Mouse (Mus musculus) forebrain, embryonic 14.5 days (tissue): ENCODE results near the gene Opn3. TPM values are rescaled to one million over a fixed set of nuclear protein-coding genes. Genes with fewer than 3 reads are reported as not detected.

Experiments
- ATAC-seq: fragments of 200-750 bp; cut with Nextera tagmentation; 2 replicates; pipeline ENCODE4 v1.8.0; 2017; ENCODE audit warnings: mild to moderate bottlenecking, moderate library complexity
- DNase-seq: peaks from one replicate; pipeline ENCODE4 v3.0.0-alpha.2; 2015; ENCODE audit warnings: low spot score
- H3K27ac ChIP-seq: fragments of 300-500 bp; sonication (generic); 2 replicates; pipeline ENCODE4 v1.5.1; 2014; ENCODE audit warnings: low read depth, mild to moderate bottlenecking, control low read depth, low read length, moderate library complexity
- H3K27me3 ChIP-seq: fragments of 300-500 bp; sonication (generic); replicated peaks from 2 replicates; pipeline ENCODE4 v1.6.1; 2014; ENCODE audit warnings: low read length, control low read depth, mixed read lengths; ENCODE audit not compliant: control insufficient read depth, insufficient read depth
- H3K36me3 ChIP-seq: fragments of 300-500 bp; sonication (generic); 2 replicates; pipeline ENCODE4 v1.6.1; 2014; ENCODE audit warnings: low read length, control low read depth; ENCODE audit not compliant: control insufficient read depth, insufficient read depth
- H3K4me1 ChIP-seq: fragments of 300-500 bp; sonication (generic); 2 replicates; pipeline ENCODE4 v1.6.1; 2014; ENCODE audit warnings: antibody characterized with exemption, low read length, control low read depth; ENCODE audit not compliant: control insufficient read depth, insufficient read depth
- H3K4me2 ChIP-seq: fragments of 300-500 bp; sonication (generic); 2 replicates; pipeline ENCODE4 v1.6.1; 2014; ENCODE audit warnings: mild to moderate bottlenecking, control low read depth, low read length
- H3K4me3 ChIP-seq: fragments of 300-500 bp; sonication (generic); 2 replicates; pipeline ENCODE4 v1.5.1; 2014; ENCODE audit warnings: low read depth, low read length, control low read depth
- H3K9ac ChIP-seq: fragments of 300-500 bp; sonication (generic); 2 replicates; pipeline ENCODE4 v1.6.1; 2014; ENCODE audit warnings: mild to moderate bottlenecking, low read length, control low read depth, moderate library complexity
- H3K9me3 ChIP-seq: fragments of 300-500 bp; sonication (generic); replicated peaks from 2 replicates; pipeline ENCODE4 v1.6.1; 2016; ENCODE audit warnings: low read length, control low read depth, mixed read lengths; ENCODE audit not compliant: control insufficient read depth
- WGBS: fragments of 180-500 bp; shearing (Covaris S2); extraction: QIAGEN DNeasy Blood & Tissue Kit; methylation state at CpG from one replicate; pipeline ENCODE4 v1.1.7; 2014; 5-methylcytosine and 5-hydroxymethylcytosine counted together
- polyA plus RNA-seq: library from polyadenylated mRNA; unstranded; fragments of >200 nt; fragmentation: Nextera tagmentation; extraction: Ambion mirVana; gene quantifications from 2 replicates; pipeline ENCODE4 v1.2.1, GENCODE M21; 2014

Opn3 gene
- polyA plus RNA-seq, 1 experiment from 2014 or later: 4.9 TPM

DNA sequence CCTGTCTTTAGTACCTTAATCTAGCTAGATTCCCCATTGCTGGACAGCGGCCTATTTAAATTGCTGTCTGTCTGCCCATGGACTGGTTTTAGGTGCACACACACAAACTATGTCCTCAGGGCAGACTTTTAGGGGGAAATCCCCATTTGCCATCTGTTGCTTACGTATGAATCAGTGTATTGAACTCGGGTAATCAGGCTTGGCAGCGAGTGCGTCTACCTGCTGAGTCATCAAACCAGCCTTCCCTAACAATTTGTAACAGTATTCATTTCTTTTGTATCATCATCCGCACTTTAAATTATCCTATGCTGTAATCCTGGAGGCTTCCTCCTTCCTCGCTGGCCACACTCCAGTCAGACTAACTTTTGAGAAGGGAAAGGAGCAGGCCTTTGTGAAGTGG lies 22.5 kb downstream of the Opn3 start:
- H3K36me3 ChIP-seq: no peaks in the 10 kb centered on the region
- H3K27me3 ChIP-seq: no peaks in the 10 kb centered on the region
- no peaks in the 10 kb centered on the region for H3K4me1 ChIP-seq
- DNase-seq: no peak
- H3K9ac ChIP-seq: no peak overlapping the region
- no peak overlapping the region for H3K4me3 ChIP-seq
- 47% methylated on average over 7 of the region's 7 CpGs for WGBS
- H3K9me3 ChIP-seq: no peaks in the 10 kb centered on the region
- no peak overlapping the region for H3K4me2 ChIP-seq
- ATAC-seq: no peak
- no peak overlapping the region for H3K27ac ChIP-seq

DNA sequence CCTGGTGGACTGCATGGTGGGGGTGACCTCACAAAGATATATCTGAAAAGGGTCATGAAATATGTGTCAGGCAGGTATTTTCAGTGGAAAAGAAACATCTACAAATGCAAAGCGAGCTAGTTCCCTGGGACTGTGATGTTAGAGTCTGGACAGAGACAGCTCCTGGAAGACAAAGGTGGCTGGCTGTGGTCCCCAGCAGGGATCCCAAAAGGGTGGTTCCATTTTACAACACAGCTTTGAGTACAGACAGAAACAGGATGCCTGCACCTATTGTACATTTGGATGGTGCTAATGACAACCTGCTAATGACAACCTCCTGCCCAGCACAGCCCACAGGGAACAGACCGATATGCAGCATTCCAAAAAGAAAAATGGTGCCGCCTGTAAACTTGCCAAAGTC lies 23.1 kb downstream of the Opn3 start:
- 85% methylated on average over 3 of the region's 3 CpGs for WGBS
- DNase-seq (no peak), ATAC-seq (0 out of 2 replicates have a peak, but pooled peaks have one; percentile 29)
- H3K4me2 ChIP-seq: no peak overlapping the region
- no peaks in the 10 kb centered on the region for H3K27me3 ChIP-seq
- no peaks in the 10 kb centered on the region for H3K36me3 ChIP-seq
- H3K4me1 ChIP-seq: no peaks in the 10 kb centered on the region
- no peak overlapping the region for H3K27ac ChIP-seq
- no peak overlapping the region for H3K4me3 ChIP-seq
- H3K9ac ChIP-seq: no peak overlapping the region
- no peaks in the 10 kb centered on the region for H3K9me3 ChIP-seq

DNA sequence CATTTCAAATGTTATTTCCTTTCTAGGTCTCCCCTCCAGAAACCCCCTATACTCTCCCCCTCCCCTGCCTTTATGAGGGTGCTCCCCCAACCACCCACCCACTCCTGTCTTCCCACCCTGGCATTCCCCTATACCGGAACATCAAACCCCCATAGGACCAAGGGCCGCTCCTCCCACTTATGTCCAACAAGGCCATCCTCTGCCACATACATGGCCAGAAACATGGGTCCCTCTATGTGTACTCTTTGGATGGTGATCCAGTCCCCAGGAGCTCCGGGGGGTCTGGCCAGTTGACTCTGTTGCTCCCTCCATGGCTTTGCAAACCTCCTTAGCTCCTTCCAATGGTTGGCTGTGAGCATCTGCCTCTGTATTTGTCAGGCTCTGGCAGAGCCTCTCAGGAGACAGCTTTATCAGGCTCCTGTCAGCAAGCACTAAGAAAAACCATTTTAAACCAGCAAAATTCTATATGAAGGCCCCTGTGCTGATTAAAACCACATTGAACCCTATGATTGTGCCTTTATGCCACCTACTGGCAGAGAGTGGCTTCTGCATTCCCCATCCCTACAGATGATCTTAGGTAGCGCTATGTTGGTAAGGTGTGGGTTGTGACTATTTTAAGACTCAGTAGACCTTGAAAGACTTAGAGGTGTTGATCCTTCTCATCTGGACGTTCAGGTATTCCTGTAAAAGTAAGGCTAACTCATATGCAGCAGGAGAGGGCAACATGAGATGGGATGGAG lies 23.7 kb downstream of the Opn3 start:
- Histone ChIP-seq H3K4me3 (no peak overlapping the region), H3K4me2 (no peak overlapping the region), H3K9ac (no peak overlapping the region), H3K4me1 (no peaks in the 10 kb centered on the region), H3K36me3 (no peaks in the 10 kb centered on the region), H3K9me3 (no peaks in the 10 kb centered on the region), H3K27ac (no peak overlapping the region), H3K27me3 (no peaks in the 10 kb centered on the region)
- ATAC-seq: peak; percentile 65
- 78% methylated on average over 5 of the region's 5 CpGs for WGBS
- DNase-seq: peak; percentile 67

DNA sequence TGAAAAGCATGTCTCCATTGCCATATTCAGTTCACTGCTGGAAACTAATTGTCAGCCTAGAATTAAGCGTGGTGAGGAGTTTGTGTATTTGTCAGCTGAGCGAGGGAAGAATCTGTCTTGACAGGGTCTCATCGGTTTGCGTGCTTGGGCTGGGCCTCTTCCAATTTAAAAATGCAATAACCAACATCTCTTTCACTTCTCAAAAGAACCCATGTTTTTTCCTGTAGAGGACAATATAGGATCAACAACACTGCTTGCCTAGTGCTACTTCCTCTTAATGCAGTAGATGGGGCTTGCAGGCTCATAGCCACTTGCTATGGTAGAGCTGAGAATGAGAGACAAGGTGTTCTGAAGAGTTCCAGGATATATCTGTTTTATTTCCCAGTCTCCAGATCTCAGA lies 32.7 kb downstream of the Opn3 start:
- Histone ChIP-seq H3K4me2 (no peak overlapping the region), H3K4me3 (no peak overlapping the region), H3K4me1 (no peaks in the 10 kb centered on the region), H3K27me3 (no peaks in the 10 kb centered on the region), H3K9ac (no peak overlapping the region), H3K27ac (no peak overlapping the region), H3K36me3 (no peaks in the 10 kb centered on the region), H3K9me3 (no peaks in the 10 kb centered on the region)
- ATAC-seq (no peak), DNase-seq (no peak)
- 97% methylated on average over 4 of the region's 4 CpGs for WGBS

DNA sequence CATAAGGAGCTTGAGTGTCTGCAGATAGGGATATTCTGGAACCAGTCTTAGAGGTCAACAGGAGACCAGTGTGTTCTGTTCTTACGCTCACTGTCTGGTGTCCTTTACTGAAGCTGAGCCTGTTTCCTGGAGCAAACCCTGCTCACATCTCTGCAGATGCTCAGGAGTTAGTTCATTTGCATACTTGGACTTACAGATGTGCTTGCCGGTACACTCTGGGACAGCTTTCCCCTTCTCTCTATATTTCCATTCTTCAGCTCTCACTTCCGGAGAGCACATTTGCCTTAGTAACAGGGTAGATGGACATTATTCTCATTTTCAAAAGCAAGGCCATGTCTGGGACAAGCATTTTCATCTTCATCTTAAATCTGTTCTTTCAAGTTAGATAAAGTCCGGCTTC lies 44.0 kb downstream of the Opn3 start:
- Histone ChIP-seq H3K4me1 (no peaks in the 10 kb centered on the region), H3K27me3 (no peaks in the 10 kb centered on the region), H3K36me3 (no peaks in the 10 kb centered on the region), H3K9me3 (no peaks in the 10 kb centered on the region), H3K27ac (no peak overlapping the region), H3K4me2 (no peak overlapping the region), H3K4me3 (no peak overlapping the region), H3K9ac (no peak overlapping the region)
- ATAC-seq (no peak), DNase-seq (no peak)
- WGBS: 89% methylated on average over 4 of the region's 4 CpGs

DNA sequence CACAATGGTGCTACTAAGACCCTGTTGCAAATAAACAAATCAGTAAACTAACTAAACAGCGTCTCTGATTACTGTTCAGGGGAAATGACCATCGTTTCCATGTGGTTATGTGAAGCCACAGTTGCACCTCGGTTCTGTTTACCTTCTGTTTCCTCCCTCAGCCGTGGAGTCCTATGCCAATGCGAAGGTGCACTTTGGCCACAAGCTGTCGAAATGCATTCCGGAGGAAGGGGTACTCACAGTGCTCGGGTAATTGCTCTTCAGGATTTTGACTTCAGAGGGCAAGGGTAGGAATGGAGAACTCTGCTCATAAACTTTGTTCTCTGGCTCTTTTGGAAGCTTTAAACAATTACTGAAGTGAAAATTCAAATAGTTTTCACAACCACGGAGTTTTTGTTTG lies 45.6 kb downstream of the Opn3 start:
- Histone ChIP-seq H3K27me3 (no peaks in the 10 kb centered on the region), H3K36me3 (no peaks in the 10 kb centered on the region), H3K4me3 (no peak overlapping the region), H3K4me1 (no peaks in the 10 kb centered on the region), H3K4me2 (no peak overlapping the region), H3K27ac (no peak overlapping the region), H3K9me3 (no peaks in the 10 kb centered on the region), H3K9ac (no peak overlapping the region)
- DNase-seq (no peak), ATAC-seq (no peak)
- 89% methylated on average over 9 of the region's 9 CpGs for WGBS

DNA sequence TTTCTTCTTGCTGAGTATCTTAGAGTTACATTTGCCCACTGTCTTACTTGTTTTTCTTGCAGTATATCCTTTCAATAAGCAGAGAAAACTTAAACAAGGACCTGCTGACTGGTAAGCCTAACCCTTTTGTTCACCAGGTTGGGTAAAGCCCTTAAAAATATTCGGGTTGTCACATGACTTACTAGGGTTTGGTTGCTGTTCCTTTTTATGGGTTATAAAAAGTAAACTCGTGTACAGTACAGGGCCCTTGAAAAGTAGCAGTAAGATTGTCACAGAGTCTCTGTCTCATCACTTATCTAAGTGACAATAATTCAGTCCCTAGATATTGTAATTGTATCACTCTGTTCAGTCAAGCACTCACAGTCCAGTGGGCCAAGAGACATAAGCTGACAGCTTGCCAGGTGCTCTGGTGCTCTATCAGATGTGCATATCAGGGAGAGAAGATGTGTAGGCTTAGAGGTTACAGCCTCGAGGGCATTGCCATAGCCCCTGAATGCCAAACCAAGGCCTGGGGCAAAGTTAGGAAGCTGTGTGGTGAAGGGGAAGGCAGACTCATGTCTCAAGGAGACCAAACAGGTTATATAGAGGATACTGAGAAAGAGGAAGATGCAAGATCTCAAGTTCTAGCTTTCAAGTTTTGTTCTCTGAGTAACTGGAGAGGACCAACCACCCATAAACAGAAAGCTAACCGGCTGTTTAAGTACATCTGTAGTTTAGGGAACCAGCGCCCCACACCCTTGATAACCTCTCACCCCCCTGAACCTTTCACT lies 48.9 kb downstream of the Opn3 start:
- Histone ChIP-seq H3K4me1 (no peaks in the 10 kb centered on the region), H3K27ac (no peak overlapping the region), H3K9me3 (no peaks in the 10 kb centered on the region), H3K4me3 (no peak overlapping the region), H3K27me3 (no peaks in the 10 kb centered on the region), H3K4me2 (no peak overlapping the region), H3K36me3 (no peaks in the 10 kb centered on the region), H3K9ac (no peak overlapping the region)
- 76% methylated on average over 5 of the region's 5 CpGs for WGBS
- DNase-seq (no peak), ATAC-seq (no peak)

DNA sequence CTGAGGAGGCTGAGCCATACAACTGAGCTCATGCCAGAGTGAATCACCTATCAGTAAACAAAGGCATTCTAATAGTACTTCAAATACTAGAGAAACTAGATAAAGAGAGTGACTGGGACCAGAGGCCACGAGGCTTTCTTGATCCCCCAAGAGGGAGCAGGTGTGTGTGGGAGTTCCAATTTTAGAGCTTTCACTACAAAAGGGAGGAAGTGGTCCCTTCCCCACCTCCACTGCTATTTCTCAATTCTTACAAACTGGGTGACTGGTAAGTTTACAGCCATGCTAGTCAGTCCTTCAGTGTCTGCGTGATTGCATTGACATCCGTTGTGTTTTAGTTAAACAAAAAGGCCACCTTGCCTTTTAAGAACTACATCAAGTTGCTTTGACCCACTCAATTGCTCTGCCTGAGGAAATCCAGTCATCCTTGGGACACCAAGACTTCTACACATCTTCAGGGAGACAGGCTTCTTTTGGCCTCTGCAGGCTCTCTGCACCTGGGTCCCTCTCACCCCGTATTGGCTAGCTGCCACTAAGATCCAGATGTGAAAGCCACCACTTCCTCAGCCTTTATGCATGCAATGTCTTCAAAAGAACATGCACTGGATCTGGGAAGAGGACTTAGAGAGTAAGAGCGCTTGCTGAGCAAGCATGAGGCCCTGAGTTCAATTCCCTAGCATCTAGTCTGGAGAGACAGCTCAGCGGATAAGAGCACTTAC lies 52.0 kb downstream of the Opn3 start:
- Histone ChIP-seq H3K4me1 (no peaks in the 10 kb centered on the region), H3K9ac (no peak overlapping the region), H3K9me3 (no peaks in the 10 kb centered on the region), H3K27ac (no peak overlapping the region), H3K4me2 (no peak overlapping the region), H3K36me3 (no peaks in the 10 kb centered on the region), H3K4me3 (no peak overlapping the region), H3K27me3 (no peaks in the 10 kb centered on the region)
- DNase-seq (no peak), ATAC-seq (no peak)
- WGBS: 86% methylated on average over 6 of the region's 6 CpGs

DNA sequence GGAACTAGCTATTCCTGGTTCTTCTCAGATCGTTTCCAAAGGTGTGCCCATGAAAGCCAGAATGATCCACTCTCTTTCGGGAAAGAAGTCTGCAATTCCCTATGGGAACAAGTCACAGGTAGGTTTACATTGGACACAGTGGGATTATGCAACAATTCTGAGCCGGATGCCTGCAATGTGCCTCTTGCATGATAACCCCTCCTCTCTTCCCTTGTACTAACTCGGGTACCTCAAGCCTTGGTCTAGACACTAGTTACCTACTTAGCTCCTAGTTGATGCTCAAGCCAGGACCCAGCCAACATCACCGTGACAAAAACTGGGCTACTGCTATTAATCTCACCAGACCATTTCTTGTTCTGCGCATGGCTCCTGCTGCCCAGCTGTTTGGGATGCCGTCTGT lies 53.5 kb downstream of the Opn3 start:
- WGBS: 82% methylated on average over 7 of the region's 7 CpGs
- no peaks in the 10 kb centered on the region for H3K9me3 ChIP-seq

More for the DNA sequence above, 53.5 kb downstream of the Opn3 start:
- H3K27ac ChIP-seq: no peak overlapping the region
- H3K4me1 ChIP-seq: no peaks in the 10 kb centered on the region
- ATAC-seq: no peak
- no peak overlapping the region for H3K4me3 ChIP-seq
- no peaks in the 10 kb centered on the region for H3K36me3 ChIP-seq
- DNase-seq: no peak
- no peaks in the 10 kb centered on the region for H3K27me3 ChIP-seq
- no peak overlapping the region for H3K4me2 ChIP-seq
- H3K9ac ChIP-seq: no peak overlapping the region
